Mouse (Mus musculus): Measurements from ENCODE around the gene Ppef1. TPM values are rescaled to one million over a fixed set of nuclear protein-coding genes. Genes with fewer than 3 reads are reported as not detected.
"Not testable (repeated sequence)": the region's sequence is repeated elsewhere in the genome, so short reads cannot be mapped to it uniquely, and the experiment has no call there.

Ppef1 gene
- polyA plus RNA-seq (2015; fragmentation: Nextera tagmentation; extraction: Ambion mirVana) = 12.4 and 13.8 TPM in 2 replicates

GRCm38 (mm10) chrX:160735650-160736049, at the start of gene Ppef1:
TSS of gene Ppef1 (minus strand) at chrX:160735765.
- H3K27ac ChIP-seq (replicated peaks) = no peak within 1 kb of the TSS
- no peaks in the 10 kb centered on the region for H3K9me3 ChIP-seq (replicated peaks)
- no peak within 1 kb of the TSS for H3K4me2 ChIP-seq
- no peak for ATAC-seq (ENCODE audit: low FRiP score)
- no peak within 1 kb of the TSS for H3K9ac ChIP-seq (replicated peaks)
- H3K4me3 ChIP-seq (replicated peaks) = no peak within 1 kb of the TSS
- H3K4me1 ChIP-seq = no peaks in the 10 kb centered on the region
- peaks cover 15% of the 10 kb centered on the region; the same call in 1 of the 2 replicates for H3K27me3 ChIP-seq (replicated peaks)
- no peaks in the 10 kb centered on the region for H3K36me3 ChIP-seq
- WGBS = 78% methylated on average over 5 of the region's 5 CpGs

GRCm38 (mm10) chrX:160782276-160782675, 46.7 kb upstream of the Ppef1 start:
- 87% methylated on average over 5 of the region's 5 CpGs for WGBS
- Histone ChIP-seq H3K4me1 (no peaks in the 10 kb centered on the region), H3K4me3 (replicated peaks) (no peak overlapping the region), H3K4me2 (no peak overlapping the region), H3K36me3 (no peaks in the 10 kb centered on the region), H3K27ac (replicated peaks) (no peak overlapping the region), H3K9ac (replicated peaks) (no peak overlapping the region), H3K9me3 (replicated peaks) (no peaks in the 10 kb centered on the region), H3K27me3 (replicated peaks) (peaks cover 7% of the 10 kb centered on the region; the same call in 1 of the 2 replicates)
- ATAC-seq (ENCODE audit: low FRiP score) = no peak

GRCm38 (mm10) chrX:160773033-160773432, 37.5 kb upstream of the Ppef1 start:
- Histone ChIP-seq H3K9me3 (replicated peaks) (no peaks in the 10 kb centered on the region), H3K4me3 (replicated peaks) (no peak overlapping the region), H3K9ac (replicated peaks) (no peak overlapping the region), H3K36me3 (no peaks in the 10 kb centered on the region), H3K4me1 (no peaks in the 10 kb centered on the region), H3K4me2 (no peak overlapping the region), H3K27me3 (replicated peaks) (peaks cover 9% of the 10 kb centered on the region), H3K27ac (replicated peaks) (0 out of 2 replicates have a peak overlapping the region, but pooled peaks have one; percentile 13)
- 17% methylated on average over 1 of the region's 1 CpGs for WGBS
- ATAC-seq (ENCODE audit: low FRiP score) = no peak

- H3K27ac ChIP-seq (replicated peaks); H3K9me3 ChIP-seq (replicated peaks); H3K27me3 ChIP-seq (replicated peaks); H3K4me1 ChIP-seq; H3K4me2 ChIP-seq; H3K36me3 ChIP-seq; H3K4me3 ChIP-seq (replicated peaks); ATAC-seq (ENCODE audit: low FRiP score); H3K9ac ChIP-seq (replicated peaks): not testable (repeated sequence)
- 95% methylated on average over 5 of the region's 5 CpGs for WGBS
Observed at GRCm38 (mm10) chrX:160769622-160770021, 34.1 kb upstream of the Ppef1 start.

GRCm38 (mm10) chrX:160767713-160768112, 32.1 kb upstream of the Ppef1 start, which contains the start of gene Rs1:
TSS of gene Rs1 (plus strand) at chrX:160768013.
- no peak for ATAC-seq (ENCODE audit: low FRiP score)
- H3K9me3 ChIP-seq (replicated peaks) = no peaks in the 10 kb centered on the region
- 86% methylated on average over 2 of the region's 2 CpGs for WGBS
- peak within 1 kb of the TSS; percentile 45 for H3K4me3 ChIP-seq (replicated peaks)
- H3K27ac ChIP-seq (replicated peaks) = no peak within 1 kb of the TSS
- H3K27me3 ChIP-seq (replicated peaks) = peaks cover 11% of the 10 kb centered on the region; the same call in 1 of the 2 replicates
- no peak within 1 kb of the TSS for H3K9ac ChIP-seq (replicated peaks)
- H3K4me2 ChIP-seq = peak within 1 kb of the TSS; percentile 47
- H3K4me1 ChIP-seq = no peaks in the 10 kb centered on the region
- H3K36me3 ChIP-seq = no peaks in the 10 kb centered on the region

- Histone ChIP-seq H3K36me3 (no peaks in the 10 kb centered on the region), H3K27me3 (replicated peaks) (peaks cover 10% of the 10 kb centered on the region; the same call in 1 of the 2 replicates), H3K9me3 (replicated peaks) (no peaks in the 10 kb centered on the region), H3K9ac (replicated peaks) (no peak overlapping the region), H3K4me1 (no peaks in the 10 kb centered on the region), H3K27ac (replicated peaks) (no peak overlapping the region), H3K4me2 (peak overlapping the region; percentile 47), H3K4me3 (replicated peaks) (peak overlapping the region; percentile 45)
- WGBS = 33% methylated on average over 15 of the region's 15 CpGs
- peak; percentile 93 for ATAC-seq (ENCODE audit: low FRiP score)
Observed at GRCm38 (mm10) chrX:160766233-160766616, 30.7 kb upstream of the Ppef1 start.

- peak overlapping the region; percentile 45 for H3K4me3 ChIP-seq (replicated peaks)
- H3K36me3 ChIP-seq = no peaks in the 10 kb centered on the region
- H3K27me3 ChIP-seq (replicated peaks) = peaks cover 7% of the 10 kb centered on the region; the same call in 1 of the 2 replicates
- H3K9ac ChIP-seq (replicated peaks) = no peak overlapping the region
- ATAC-seq (ENCODE audit: low FRiP score) = peak; percentile 98
- peak overlapping the region; percentile 55 for H3K4me2 ChIP-seq
- no peak overlapping the region for H3K27ac ChIP-seq (replicated peaks)
- WGBS = 30% methylated on average over 30 of the region's 30 CpGs
- no peaks in the 10 kb centered on the region for H3K9me3 ChIP-seq (replicated peaks)
- no peaks in the 10 kb centered on the region for H3K4me1 ChIP-seq
Observed at GRCm38 (mm10) chrX:160765389-160766232, 30.0 kb upstream of the Ppef1 start.

GRCm38 (mm10) chrX:160750808-160751207, 15.2 kb upstream of the Ppef1 start:
- peaks cover 14% of the 10 kb centered on the region for H3K27me3 ChIP-seq (replicated peaks)
- no peak overlapping the region for H3K4me2 ChIP-seq
- no peaks in the 10 kb centered on the region for H3K9me3 ChIP-seq (replicated peaks)
- H3K27ac ChIP-seq (replicated peaks) = no peak overlapping the region
- 94% methylated on average over 8 of the region's 8 CpGs for WGBS
- no peak for ATAC-seq (ENCODE audit: low FRiP score)
- H3K36me3 ChIP-seq = no peaks in the 10 kb centered on the region
- no peaks in the 10 kb centered on the region for H3K4me1 ChIP-seq
- no peak overlapping the region for H3K4me3 ChIP-seq (replicated peaks)
- no peak overlapping the region for H3K9ac ChIP-seq (replicated peaks)

- Histone ChIP-seq H3K4me3 (replicated peaks) (no peak overlapping the region), H3K9ac (replicated peaks) (no peak overlapping the region), H3K27ac (replicated peaks) (no peak overlapping the region), H3K4me1 (no peaks in the 10 kb centered on the region), H3K4me2 (no peak overlapping the region), H3K36me3 (no peaks in the 10 kb centered on the region), H3K9me3 (replicated peaks) (no peaks in the 10 kb centered on the region), H3K27me3 (replicated peaks) (peaks cover 9% of the 10 kb centered on the region)
- no peak for ATAC-seq (ENCODE audit: low FRiP score)
- WGBS = 97% methylated on average over 1 of the region's 1 CpGs
Observed at GRCm38 (mm10) chrX:160748653-160749052, 13.1 kb upstream of the Ppef1 start.

- no peak overlapping the region for H3K9ac ChIP-seq (replicated peaks)
- H3K27ac ChIP-seq (replicated peaks) = no peak overlapping the region
- no peak overlapping the region for H3K4me3 ChIP-seq (replicated peaks)
- H3K4me1 ChIP-seq = no peaks in the 10 kb centered on the region
- H3K9me3 ChIP-seq (replicated peaks) = no peaks in the 10 kb centered on the region
- H3K36me3 ChIP-seq = no peaks in the 10 kb centered on the region
- WGBS = 92% methylated on average over 1 of the region's 1 CpGs
- peaks cover 2% of the 10 kb centered on the region for H3K27me3 ChIP-seq (replicated peaks)
- ATAC-seq (ENCODE audit: low FRiP score) = no peak
- H3K4me2 ChIP-seq = no peak overlapping the region
Observed at GRCm38 (mm10) chrX:160745399-160745798, 9.8 kb upstream of the Ppef1 start.

- no peak for ATAC-seq (ENCODE audit: low FRiP score)
- Histone ChIP-seq H3K36me3 (no peaks in the 10 kb centered on the region), H3K4me2 (no peak overlapping the region), H3K9ac (replicated peaks) (no peak overlapping the region), H3K4me1 (no peaks in the 10 kb centered on the region), H3K27me3 (replicated peaks) (peaks cover 22% of the 10 kb centered on the region), H3K4me3 (replicated peaks) (no peak overlapping the region), H3K9me3 (replicated peaks) (no peaks in the 10 kb centered on the region), H3K27ac (replicated peaks) (no peak overlapping the region)
- WGBS = 32% methylated on average over 1 of the region's 1 CpGs
Observed at GRCm38 (mm10) chrX:160699171-160699570, 36.4 kb downstream of the Ppef1 start.

GRCm38 (mm10) chrX:160691559-160691958, 44.0 kb downstream of the Ppef1 start:
- ATAC-seq (ENCODE audit: low FRiP score) = no peak

More at GRCm38 (mm10) chrX:160691559-160691958, 44.0 kb downstream of the Ppef1 start:
- Histone ChIP-seq H3K27ac (replicated peaks) (no peak overlapping the region), H3K9ac (replicated peaks) (no peak overlapping the region), H3K36me3 (no peaks in the 10 kb centered on the region), H3K27me3 (replicated peaks) (peaks cover 7% of the 10 kb centered on the region; the same call in 1 of the 2 replicates), H3K4me3 (replicated peaks) (no peak overlapping the region), H3K4me1 (no peaks in the 10 kb centered on the region), H3K9me3 (replicated peaks) (no peaks in the 10 kb centered on the region), H3K4me2 (no peak overlapping the region)
- 83% methylated on average over 3 of the region's 3 CpGs for WGBS
